Mouse (Mus musculus) right cerebral cortex, postnatal 25 days (tissue): ENCODE measurements around the gene Elovl6.
A peak's percentile ranks its signal among the peaks of the same experiment; 100 is the strongest.

Experiments
- DNase-seq: peaks from one replicate; pipeline ENCODE4 v3.0.0; 2022

The Elovl6 gene

GRCm38 (mm10) chr3:129650293-129650612, 118.1 kb downstream of the Elovl6 start:
- no peak for DNase-seq

GRCm38 (mm10) chr3:129650931-129651330, 118.8 kb downstream of the Elovl6 start:
- no peak for DNase-seq

GRCm38 (mm10) chr3:129651765-129652164, 119.6 kb downstream of the Elovl6 start:
- no peak for DNase-seq

- no peak for DNase-seq
Observed at GRCm38 (mm10) chr3:129652476-129652875, 120.3 kb downstream of the Elovl6 start.

GRCm38 (mm10) chr3:129656540-129656939, 124.4 kb downstream of the Elovl6 start:
- no peak for DNase-seq

- DNase-seq: no peak
Observed at GRCm38 (mm10) chr3:129657222-129657621, 125.1 kb downstream of the Elovl6 start.

GRCm38 (mm10) chr3:129657775-129658174, 125.6 kb downstream of the Elovl6 start:
- no peak for DNase-seq

GRCm38 (mm10) chr3:129658776-129659175, 126.6 kb downstream of the Elovl6 start:
- DNase-seq: no peak

- DNase-seq: no peak
Observed at GRCm38 (mm10) chr3:129663906-129664305, 131.8 kb downstream of the Elovl6 start.

GRCm38 (mm10) chr3:129675923-129676322, 143.8 kb downstream of the Elovl6 start:
- DNase-seq: no peak

- DNase-seq: no peak
Observed at GRCm38 (mm10) chr3:129680258-129680657, 148.1 kb downstream of the Elovl6 start.

- DNase-seq: no peak
Observed at GRCm38 (mm10) chr3:129681841-129682240, 149.7 kb downstream of the Elovl6 start.

- DNase-seq: peak; percentile 19
Observed at GRCm38 (mm10) chr3:129682389-129682788, 150.2 kb downstream of the Elovl6 start.

GRCm38 (mm10) chr3:129683060-129683679, 151.0 kb downstream of the Elovl6 start:
- no peak for DNase-seq

GRCm38 (mm10) chr3:129686196-129686595, 154.0 kb downstream of the Elovl6 start:
- no peak for DNase-seq

GRCm38 (mm10) chr3:129686698-129687333, 154.7 kb downstream of the Elovl6 start:
- no peak for DNase-seq

- DNase-seq: no peak
Observed at GRCm38 (mm10) chr3:129687429-129687828, 155.3 kb downstream of the Elovl6 start.
